Mouse (Mus musculus) liver, embryonic 11.5 days (tissue): ENCODE data around the gene Ppp2r5e. TPM values are rescaled to one million over a fixed set of nuclear protein-coding genes. Genes with fewer than 3 reads are reported as not detected.
A peak's percentile ranks its signal among the peaks of the same experiment; 100 is the strongest.

Experiments used
- ATAC-seq: fragments of 200-750 bp; cut with Nextera tagmentation; replicated peaks from 2 replicates; pipeline ENCODE4 v1.8.0; 2017; ENCODE audit warnings: moderate number of reproducible peaks, mild to moderate bottlenecking, moderate TSS enrichment, moderate library complexity; ENCODE audit not compliant: low FRiP score
- DNase-seq: peaks from one replicate; pipeline ENCODE4 v3.0.0-alpha.2; 2017; ENCODE audit warnings: low spot score
- H3K27ac ChIP-seq: fragments of 300-500 bp; sonication (generic); 2 replicates; pipeline ENCODE4 v1.5.1; 2014; ENCODE audit warnings: mild to moderate bottlenecking, low read depth, low read length, control low read depth
- H3K27me3 ChIP-seq: fragments of 300-500 bp; sonication (generic); replicated peaks from 2 replicates; pipeline ENCODE4 v1.6.1; 2014; ENCODE audit warnings: low read length, mixed read lengths; ENCODE audit not compliant: control insufficient read depth, insufficient read depth
- H3K36me3 ChIP-seq: fragments of 300-500 bp; sonication (generic); 2 replicates; pipeline ENCODE4 v1.6.1; 2014; ENCODE audit warnings: mild to moderate bottlenecking, low read length, moderate library complexity, mixed read lengths; ENCODE audit not compliant: control insufficient read depth, insufficient read depth
- H3K4me1 ChIP-seq: fragments of 300-500 bp; sonication (generic); replicated peaks from 2 replicates; pipeline ENCODE4 v1.6.1; 2014; ENCODE audit warnings: low read length, mixed read lengths; ENCODE audit not compliant: control insufficient read depth, insufficient read depth
- H3K4me2 ChIP-seq: fragments of 300-500 bp; sonication (generic); 2 replicates; pipeline ENCODE4 v1.6.1; 2014; ENCODE audit warnings: mild to moderate bottlenecking, control low read depth, moderate library complexity
- H3K4me3 ChIP-seq: fragments of 300-500 bp; sonication (generic); 2 replicates; pipeline ENCODE4 v1.5.1; 2014; ENCODE audit warnings: low read depth, low read length, control low read depth
- H3K9ac ChIP-seq: fragments of 300-500 bp; sonication (generic); 2 replicates; pipeline ENCODE4 v1.6.1; 2014; ENCODE audit warnings: low read depth, low read length, control low read depth
- H3K9me3 ChIP-seq: fragments of 300-500 bp; sonication (generic); 2 replicates; pipeline ENCODE4 v1.6.1; 2016; ENCODE audit warnings: low read length, inconsistent platforms, mixed read lengths; ENCODE audit not compliant: control insufficient read depth
- whole genome bisulfite sequencing: fragments of 180-500 bp; shearing (Covaris S2); extraction: QIAGEN DNeasy Blood & Tissue Kit; methylation state at CpG from one replicate; pipeline ENCODE4 v1.1.7; 2014; 5-methylcytosine and 5-hydroxymethylcytosine counted together
- polyA plus RNA-seq: library from polyadenylated mRNA; unstranded; fragments of >200 nt; fragmentation: Nextera tagmentation; extraction: Ambion mirVana; gene quantifications from 2 replicates; pipeline ENCODE4 v1.2.1, GENCODE M21; 2014

The Ppp2r5e gene
- polyA plus RNA-seq, 1 experiment from 2014 or later = 10.7 TPM

DNA sequence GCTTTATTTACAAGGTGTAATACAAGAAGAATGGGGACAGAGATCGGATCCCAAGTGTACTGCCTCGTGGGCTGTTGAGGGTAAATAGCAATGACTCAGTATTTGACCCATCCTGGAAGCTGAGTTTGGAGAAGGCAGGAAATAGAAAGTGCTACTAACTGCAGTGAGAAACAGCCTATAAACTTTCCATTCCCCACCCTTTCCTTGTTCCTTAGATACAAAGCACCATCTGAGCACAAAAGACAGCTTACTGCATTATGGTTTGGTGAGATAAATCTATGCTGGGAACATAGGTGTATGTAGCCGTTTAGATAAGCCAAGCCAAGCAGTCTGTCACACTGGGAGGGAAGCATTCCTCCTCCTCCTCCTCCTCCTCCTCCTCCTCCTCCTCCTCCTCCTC is 26.8 kb upstream of the Ppp2r5e start:
- Histone ChIP-seq H3K9ac (no peak overlapping the region), H3K27ac (no peak overlapping the region), H3K27me3 (no peaks in the 10 kb centered on the region), H3K4me1 (no peaks in the 10 kb centered on the region), H3K4me3 (no peak overlapping the region), H3K36me3 (no peaks in the 10 kb centered on the region), H3K9me3 (no peaks in the 10 kb centered on the region; the same call in 1 of the 2 replicates), H3K4me2 (peak overlapping the region; percentile 15; the same call in 1 of the 2 replicates)
- WGBS = 52% methylated on average over 3 of the region's 3 CpGs
- ATAC-seq (peak; percentile 82), DNase-seq (no peak)

DNA sequence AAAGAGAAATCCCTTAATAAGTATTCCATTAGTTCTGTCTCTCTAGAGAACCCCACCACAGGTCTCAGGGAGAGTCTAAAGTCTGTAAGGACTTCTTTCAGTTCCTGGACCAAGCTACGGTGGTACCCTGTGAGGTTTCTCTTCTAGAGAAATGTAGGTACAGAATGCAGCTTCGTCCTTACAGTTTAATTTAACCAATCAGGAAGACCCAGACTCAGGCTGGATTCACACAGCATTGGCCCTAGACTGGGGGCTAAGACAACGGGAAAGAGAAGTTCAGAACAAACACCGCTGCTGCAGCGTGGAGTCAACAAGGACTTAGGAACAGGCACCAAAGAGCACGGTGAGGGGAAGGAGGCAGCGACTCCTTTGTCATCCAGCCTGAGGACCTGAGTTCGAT is 20.8 kb upstream of the Ppp2r5e start:
- Histone ChIP-seq H3K4me2 (no peak overlapping the region), H3K4me1 (no peaks in the 10 kb centered on the region), H3K36me3 (no peaks in the 10 kb centered on the region), H3K9me3 (no peaks in the 10 kb centered on the region; the same call in 1 of the 2 replicates), H3K4me3 (no peak overlapping the region), H3K27me3 (no peaks in the 10 kb centered on the region), H3K9ac (no peak overlapping the region), H3K27ac (no peak overlapping the region)
- DNase-seq (no peak), ATAC-seq (no peak)
- WGBS = 51% methylated on average over 8 of the region's 8 CpGs

DNA sequence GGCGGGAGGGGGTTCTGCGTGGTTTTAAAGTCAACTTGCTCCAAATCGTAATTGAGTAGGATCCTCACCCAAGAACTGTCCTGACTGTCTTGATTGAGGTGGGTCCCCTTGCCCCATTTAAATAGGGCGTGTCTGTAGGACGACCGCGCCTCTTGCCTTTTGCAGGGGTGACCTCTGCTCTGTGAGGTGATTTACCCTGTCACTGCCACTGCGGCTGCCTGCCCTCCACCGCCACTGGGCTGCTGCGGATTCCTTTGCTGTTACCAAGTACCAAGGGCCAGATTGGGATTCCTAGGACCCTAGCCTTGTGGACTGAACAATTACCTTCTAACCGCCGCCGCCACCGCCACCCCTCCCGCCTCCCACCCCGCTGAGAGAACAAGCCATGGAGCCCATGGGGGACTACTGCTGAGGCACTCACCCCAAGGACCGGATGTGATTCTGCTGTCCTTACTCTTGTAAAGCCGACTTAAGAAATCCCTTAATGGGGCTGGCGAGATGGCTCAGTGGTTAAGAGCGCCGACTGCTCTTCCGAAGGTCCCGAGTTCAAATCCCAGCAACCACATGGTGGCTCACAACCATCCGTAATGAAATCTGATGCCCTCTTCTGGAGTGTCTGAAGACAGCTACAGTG is 20.2 kb upstream of the Ppp2r5e start:
- Histone ChIP-seq H3K27ac (no peak overlapping the region), H3K4me1 (no peaks in the 10 kb centered on the region), H3K36me3 (no peaks in the 10 kb centered on the region), H3K9ac (no peak overlapping the region), H3K9me3 (no peaks in the 10 kb centered on the region), H3K4me3 (peak overlapping the region; percentile 18), H3K4me2 (peak overlapping the region; percentile 56), H3K27me3 (no peaks in the 10 kb centered on the region)
- ATAC-seq (0 out of 2 replicates have a peak, but pooled peaks have one; percentile 36), DNase-seq (peak; percentile 56)
- 7% methylated on average over 23 of the region's 24 CpGs for WGBS

DNA sequence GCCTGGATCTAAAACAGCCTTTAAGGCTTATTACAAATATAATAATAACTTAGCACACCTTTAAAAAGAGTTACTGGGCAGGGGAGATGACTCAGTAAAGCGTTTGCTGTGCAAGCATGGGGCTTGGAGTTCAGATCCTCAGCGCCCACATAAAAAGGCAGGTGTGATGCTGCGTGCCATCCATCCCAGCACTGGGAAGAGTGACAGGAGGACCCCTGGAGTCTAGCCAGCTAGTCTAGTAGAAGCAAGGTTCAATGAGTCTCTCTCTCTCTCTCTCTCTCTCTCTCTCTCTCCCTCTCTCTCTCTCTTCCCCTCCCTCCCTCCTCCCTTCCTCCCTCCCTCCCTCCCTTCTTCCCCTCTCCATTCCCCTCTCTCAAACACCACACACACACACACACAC is 19.5 kb upstream of the Ppp2r5e start:
- WGBS = 55% methylated on average over 3 of the region's 3 CpGs
- ATAC-seq (no peak), DNase-seq (no peak)
- Histone ChIP-seq H3K9me3 (no peaks in the 10 kb centered on the region), H3K4me2 (no peak overlapping the region), H3K9ac (no peak overlapping the region), H3K27ac (no peak overlapping the region), H3K36me3 (no peaks in the 10 kb centered on the region), H3K4me1 (no peaks in the 10 kb centered on the region), H3K4me3 (no peak overlapping the region), H3K27me3 (no peaks in the 10 kb centered on the region)

DNA sequence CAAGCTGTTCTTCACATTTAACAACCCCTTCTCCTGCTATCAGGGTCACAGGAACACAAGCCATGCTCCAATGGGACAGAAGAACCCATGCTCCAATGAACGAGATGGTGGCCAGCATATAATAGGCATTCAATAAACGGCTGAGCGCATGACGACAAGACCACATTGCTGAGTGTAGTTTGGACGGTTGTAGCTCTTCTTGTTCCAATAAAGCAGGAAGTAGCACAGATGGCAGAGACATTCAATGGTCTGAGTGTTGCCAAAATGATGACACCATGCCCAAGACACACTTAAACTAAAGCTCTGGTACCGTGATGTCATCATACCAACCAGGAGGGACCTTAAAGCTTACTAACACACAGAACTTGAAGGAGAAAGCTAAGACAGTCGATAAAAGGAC is 16.7 kb upstream of the Ppp2r5e start:
- no peaks in the 10 kb centered on the region for H3K27me3 ChIP-seq
- H3K4me3 ChIP-seq = no peak overlapping the region
- no peaks in the 10 kb centered on the region for H3K9me3 ChIP-seq
- WGBS = 82% methylated on average over 7 of the region's 7 CpGs
- H3K4me1 ChIP-seq = no peaks in the 10 kb centered on the region
- no peak overlapping the region for H3K9ac ChIP-seq
- H3K4me2 ChIP-seq = no peak overlapping the region
- DNase-seq (no peak), ATAC-seq (no peak)
- no peak overlapping the region for H3K27ac ChIP-seq
- H3K36me3 ChIP-seq = no peaks in the 10 kb centered on the region

DNA sequence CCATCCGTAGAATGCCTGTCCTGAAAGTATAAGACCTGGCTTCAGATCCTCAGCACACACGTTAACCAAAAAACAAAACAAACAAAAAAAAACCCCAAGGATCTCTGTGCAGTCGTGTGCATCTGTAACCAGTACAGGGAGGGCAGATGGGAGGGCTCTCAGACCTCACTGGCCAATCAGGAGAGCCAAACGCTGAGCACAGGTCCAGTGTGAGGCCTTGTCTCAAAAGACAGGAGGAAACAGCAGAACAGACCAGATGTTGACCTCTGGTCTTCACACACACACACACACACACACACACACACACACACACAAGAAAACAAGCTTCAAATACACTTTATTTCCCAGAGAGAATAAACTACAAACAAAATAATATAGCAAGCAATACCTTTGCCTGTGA is 3.4 kb upstream of the Ppp2r5e start:
- no peak for DNase-seq
- H3K4me3 ChIP-seq = no peak overlapping the region
- no peaks in the 10 kb centered on the region for H3K27me3 ChIP-seq
- no peak overlapping the region for H3K27ac ChIP-seq
- H3K9ac ChIP-seq = no peak overlapping the region
- H3K36me3 ChIP-seq = no peaks in the 10 kb centered on the region
- 27% methylated on average over 4 of the region's 4 CpGs for WGBS
- H3K9me3 ChIP-seq = no peaks in the 10 kb centered on the region
- H3K4me2 ChIP-seq = peak overlapping the region; percentile 11; the same call in 1 of the 2 replicates
- peak; percentile 53 for ATAC-seq
- peaks cover 10% of the 10 kb centered on the region for H3K4me1 ChIP-seq

DNA sequence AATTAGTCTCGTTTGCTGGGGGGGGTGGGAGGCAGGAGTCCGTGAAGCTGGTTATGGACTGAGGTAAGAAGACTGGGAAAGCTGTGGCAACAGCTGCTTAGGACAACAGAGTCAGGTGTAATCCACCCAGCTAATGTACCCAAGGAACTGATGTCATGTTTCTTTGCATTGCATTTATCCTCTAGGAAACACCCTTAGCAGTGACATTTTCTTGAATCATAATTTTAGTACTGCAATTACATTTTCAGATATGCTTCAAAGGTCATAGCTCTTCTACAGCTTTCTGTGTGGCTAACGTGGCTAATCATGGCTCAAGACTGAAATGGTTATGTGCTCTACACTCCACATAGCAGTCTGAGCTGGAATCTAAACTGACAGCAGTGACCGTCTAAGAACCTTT is 2.9 kb upstream of the Ppp2r5e start:
- no peak overlapping the region for H3K4me3 ChIP-seq
- H3K4me2 ChIP-seq = peak overlapping the region; percentile 11; the same call in 1 of the 2 replicates
- ATAC-seq (no peak), DNase-seq (no peak)
- H3K4me1 ChIP-seq = peaks cover 14% of the 10 kb centered on the region
- no peak overlapping the region for H3K27ac ChIP-seq
- H3K9ac ChIP-seq = no peak overlapping the region
- no peaks in the 10 kb centered on the region for H3K36me3 ChIP-seq
- WGBS = 71% methylated on average over 4 of the region's 4 CpGs
- no peaks in the 10 kb centered on the region for H3K9me3 ChIP-seq
- H3K27me3 ChIP-seq = no peaks in the 10 kb centered on the region

DNA sequence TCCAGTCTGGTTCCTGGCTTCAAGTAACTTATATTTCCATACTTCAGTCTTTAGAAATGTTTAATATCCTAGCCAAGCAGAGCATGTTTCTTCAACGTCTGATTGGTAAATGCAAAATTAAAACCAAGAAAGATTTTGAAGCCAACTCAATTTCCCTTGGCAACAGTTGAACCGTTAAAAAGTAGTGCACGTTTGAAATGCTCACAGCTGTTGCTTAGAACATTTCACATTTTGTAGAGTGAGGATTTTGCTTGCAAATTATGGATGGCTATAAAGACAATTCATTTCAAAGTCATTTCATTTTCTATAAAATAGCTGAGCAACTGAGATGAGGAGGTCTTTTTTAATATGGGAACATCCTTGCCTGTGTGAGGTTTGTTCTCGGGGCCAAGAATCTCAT is 1.7 kb upstream of the Ppp2r5e start:
- H3K27ac ChIP-seq = no peak overlapping the region
- H3K27me3 ChIP-seq = no peaks in the 10 kb centered on the region
- peaks cover 14% of the 10 kb centered on the region for H3K4me1 ChIP-seq
- WGBS = 87% methylated on average over 4 of the region's 4 CpGs
- H3K4me3 ChIP-seq = no peak overlapping the region
- peaks cover 4% of the 10 kb centered on the region for H3K36me3 ChIP-seq
- ATAC-seq (no peak), DNase-seq (no peak)
- H3K4me2 ChIP-seq = no peak overlapping the region
- no peaks in the 10 kb centered on the region for H3K9me3 ChIP-seq
- no peak overlapping the region for H3K9ac ChIP-seq
